Mouse (Mus musculus) thymus, postnatal 36 days (tissue): ENCODE measurements at regions not wholly inside any gene's neighbourhood (a gene's known extent, or its start where the extent isn't known, plus 50 kb on each side); places are given as distances from the start of the nearest gene placed in this dataset.
A peak's percentile ranks its signal among the peaks of the same experiment; 100 is the strongest.
"Not testable (repeated sequence)": the region's sequence is repeated elsewhere in the genome, so short reads cannot be mapped to it uniquely, and the experiment has no call there.

Source experiments
- DNase-seq, 2 experiments: peaks; one replicate each; pipeline ENCODE4 v3.0.0; 2022; ENCODE audit warnings: mixed read lengths in 2 of 2

- no peak for DNase-seq
These were observed 153.8 kb downstream of the Cd109 start for GRCm38 (mm10) chr9:78769168-78769567.

DNA sequence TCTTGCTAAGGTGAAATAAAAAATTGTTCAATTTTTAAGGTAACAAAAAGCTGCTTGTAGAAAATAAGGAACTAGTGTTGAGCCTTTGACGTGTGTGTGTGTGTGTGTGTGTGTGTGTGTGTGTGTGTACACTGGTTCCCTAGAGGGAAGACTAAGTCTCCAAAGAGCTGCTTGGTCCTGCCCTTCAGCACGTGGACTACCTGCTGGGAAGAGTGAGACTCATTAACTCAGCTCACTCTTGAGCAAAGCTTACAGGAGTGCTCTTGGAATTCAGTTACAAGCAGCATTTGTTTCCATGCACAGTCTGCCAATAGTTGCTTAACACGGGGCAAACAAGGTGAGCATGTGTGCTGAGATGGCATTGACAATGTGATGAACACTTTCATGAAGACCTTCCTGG lies 158.6 kb downstream of the Cd109 start:
- DNase-seq: no peak

DNA sequence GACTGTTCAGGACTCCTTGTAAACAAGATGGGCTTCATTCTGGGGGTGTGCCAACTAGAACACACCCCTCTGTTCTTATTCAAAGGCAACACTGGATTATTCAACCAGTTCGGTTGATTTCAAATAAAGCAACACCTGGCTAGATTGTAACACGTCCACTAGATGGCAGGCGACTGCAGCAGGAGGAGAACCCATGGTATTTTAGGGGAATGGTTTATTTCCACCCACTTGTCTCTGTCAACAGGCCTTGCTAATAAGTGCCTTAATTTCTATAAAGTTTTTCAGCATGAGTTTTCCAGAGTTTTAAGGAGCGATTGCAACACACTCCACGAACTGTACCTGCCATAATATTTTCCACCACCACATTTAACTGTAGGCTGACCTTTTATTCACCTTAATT lies 160.1 kb downstream of the Cd109 start:
- peak; percentile 2 to 3 for DNase-seq

DNA sequence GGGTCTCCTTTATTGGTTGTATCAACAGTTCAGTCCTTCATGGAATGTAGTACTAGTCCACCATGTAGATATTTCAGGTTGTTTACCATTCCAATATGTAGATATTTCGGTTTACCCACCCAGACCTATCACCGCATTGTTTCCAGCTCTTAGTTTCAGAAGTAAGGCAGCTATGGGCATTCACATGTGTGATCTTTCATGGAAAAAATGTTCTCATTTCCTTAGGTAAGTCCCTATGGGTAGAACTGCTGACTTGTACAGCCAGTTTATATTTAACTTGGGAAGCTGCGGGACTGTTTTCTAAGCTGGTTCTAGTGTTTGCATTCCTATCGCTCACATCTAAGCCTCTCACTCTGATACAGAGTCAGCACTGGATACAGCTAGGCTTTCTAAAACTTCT lies 165.2 kb downstream of the Cd109 start:
- DNase-seq: no peak

GRCm38 (mm10) chr9:78782297-78782696 lies 167.0 kb downstream of the Cd109 start:
- DNase-seq: no peak

DNA sequence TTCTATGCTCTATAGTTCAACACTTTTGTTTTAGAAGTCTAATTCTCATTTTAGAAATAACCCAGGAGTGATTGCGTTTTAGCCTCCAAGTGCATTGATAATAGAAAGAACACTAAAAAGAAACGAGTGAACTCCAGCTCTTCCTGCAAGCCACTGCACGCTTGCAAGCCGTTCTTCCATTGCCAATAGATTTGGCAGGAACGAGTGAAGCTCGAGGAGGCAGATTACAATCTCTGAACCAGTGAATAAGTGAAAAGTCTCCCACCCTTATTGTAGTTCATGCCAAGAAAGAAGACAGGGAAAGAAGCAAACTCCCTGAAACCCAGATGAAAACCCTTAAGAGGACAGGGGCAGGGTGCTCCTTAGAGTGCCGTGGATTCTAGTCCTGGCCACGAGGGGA lies 167.5 kb downstream of the Cd109 start:
- no peak for DNase-seq

DNA sequence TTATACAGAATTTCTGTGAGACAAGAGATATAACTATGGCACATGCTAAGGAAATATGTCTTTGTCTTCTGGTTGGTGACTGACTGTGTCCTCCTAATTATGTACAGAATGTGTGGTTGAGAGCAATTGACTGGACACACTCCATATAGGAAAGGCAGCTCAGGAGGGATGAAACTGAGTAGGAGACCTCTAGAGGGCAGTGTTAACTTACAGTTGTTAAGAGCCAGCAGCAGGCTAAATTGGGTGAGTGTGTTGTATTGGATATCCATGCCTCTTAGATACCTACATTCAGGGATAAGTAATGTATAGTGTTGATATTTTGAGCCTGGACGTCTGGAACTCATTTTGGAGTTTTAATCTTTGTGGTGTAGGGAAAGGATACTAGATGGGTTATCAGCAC lies 172.5 kb downstream of the Cd109 start:
- DNase-seq: no peak

- no peak for DNase-seq
These were observed 174.4 kb downstream of the Cd109 start for GRCm38 (mm10) chr9:78789703-78790102.

DNA sequence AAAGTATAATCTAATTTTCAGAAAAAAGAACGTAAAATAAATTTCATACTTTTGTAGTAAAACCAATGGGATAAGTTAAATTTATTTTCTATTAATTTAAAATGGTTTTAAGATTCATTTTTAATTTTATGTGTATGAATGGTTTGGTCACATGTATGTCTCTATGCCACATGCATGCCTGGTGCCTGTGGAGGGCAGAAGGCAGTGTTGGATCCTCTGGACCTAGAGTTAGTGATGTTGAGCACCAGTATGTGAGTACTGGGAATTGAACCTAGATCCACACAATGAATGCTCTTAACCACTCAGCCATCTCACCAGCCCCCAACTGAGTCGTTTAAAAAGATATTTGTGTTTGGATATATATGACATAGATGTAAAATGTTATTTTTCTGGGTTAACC lies 174.8 kb downstream of the Cd109 start:
- DNase-seq: no peak

GRCm38 (mm10) chr9:78795801-78796200 lies 180.5 kb downstream of the Cd109 start:
- no peak for DNase-seq

- DNase-seq: no peak
These were observed 201.9 kb downstream of the Cd109 start for GRCm38 (mm10) chr9:78817221-78817620.

DNA sequence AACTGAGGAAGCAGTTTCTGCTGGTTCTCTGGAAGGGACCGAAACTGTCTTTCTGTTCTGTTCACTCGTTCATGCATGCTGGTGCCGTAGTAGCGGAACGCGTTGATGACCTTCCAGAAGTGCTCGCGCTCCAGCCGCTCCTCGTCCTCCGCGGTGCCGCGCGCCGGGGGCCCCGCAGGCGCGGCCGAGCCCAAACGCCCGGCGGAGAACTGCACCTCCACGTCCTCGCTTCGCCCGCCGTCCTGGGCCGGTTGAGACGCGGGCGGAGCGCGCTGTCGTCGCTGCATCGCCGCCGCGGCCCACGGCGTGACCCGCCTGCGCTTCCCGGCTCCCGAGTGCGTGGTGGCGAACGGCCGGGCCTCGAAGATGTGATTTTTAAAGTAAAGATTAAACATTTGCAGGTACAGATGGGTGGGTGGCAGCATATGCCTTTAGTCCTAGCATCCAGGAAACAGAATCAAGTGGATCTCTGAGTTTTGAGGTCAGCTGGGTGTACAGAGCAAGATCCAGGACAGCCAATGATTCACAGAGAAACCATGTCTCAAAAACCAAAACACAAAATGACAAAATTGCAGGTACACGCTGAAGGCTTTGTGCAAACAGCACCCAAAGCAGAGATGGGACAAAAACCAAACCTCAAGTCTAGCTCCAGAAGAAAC lies 206.3 kb downstream of the Cd109 start:
- DNase-seq: peak in 1 of 2 experiments; percentile 5

DNA sequence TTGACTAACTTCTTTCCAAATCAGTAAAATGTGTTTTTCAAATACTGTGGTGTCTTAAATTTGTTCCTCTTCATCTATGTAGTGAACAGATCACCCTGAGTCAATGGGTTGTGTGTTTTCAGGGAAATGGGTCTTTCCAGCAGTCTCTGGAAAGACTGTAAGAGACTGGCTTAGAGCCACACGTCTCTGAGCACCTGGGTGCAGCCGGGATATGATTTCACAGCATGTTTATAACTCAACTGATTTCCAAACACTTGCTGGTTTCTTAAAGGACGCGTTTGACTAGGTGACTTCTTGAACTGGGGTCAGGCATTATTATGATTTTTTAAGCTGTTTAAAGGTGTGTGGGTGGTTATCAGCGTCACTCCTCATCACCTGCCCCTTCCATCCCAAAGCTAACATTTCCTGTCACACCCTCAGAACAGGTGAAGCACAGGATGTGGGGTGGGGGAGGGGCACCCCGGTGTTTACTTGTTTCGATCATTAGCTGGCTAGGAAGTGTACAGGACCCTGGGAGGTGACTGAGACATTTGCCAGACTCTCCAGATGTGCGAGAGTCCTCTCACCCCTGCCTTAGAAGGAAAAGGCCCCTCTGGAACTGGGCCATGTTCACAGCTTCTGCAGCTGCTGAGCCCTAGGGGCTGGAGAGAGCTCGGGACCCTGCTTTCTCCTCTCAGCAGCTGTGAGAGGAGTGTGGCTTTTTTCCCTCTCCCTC lies 229.8 kb downstream of the Cd109 start:
- DNase-seq: no peak

DNA sequence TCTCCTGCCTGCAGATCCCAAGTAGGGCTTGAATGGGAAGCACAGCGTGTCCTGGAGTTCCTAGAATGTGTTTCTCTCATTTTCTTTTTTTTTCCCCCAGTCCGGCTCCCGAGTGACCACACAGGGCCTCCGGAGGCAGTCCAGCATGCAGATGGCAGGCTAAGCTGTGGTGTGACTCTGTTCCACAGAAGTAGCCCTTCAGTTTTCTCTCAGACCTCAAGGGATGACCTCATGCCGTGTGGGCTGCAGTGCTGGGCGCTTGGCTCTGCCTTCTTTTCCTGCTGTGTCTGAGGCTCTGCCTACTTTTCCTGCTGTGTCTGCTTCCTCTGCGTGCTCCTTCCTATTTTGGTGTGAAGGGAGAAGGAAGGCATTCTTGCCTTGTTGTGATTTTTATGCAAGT lies 230.8 kb downstream of the Cd109 start:
- no peak for DNase-seq

DNA sequence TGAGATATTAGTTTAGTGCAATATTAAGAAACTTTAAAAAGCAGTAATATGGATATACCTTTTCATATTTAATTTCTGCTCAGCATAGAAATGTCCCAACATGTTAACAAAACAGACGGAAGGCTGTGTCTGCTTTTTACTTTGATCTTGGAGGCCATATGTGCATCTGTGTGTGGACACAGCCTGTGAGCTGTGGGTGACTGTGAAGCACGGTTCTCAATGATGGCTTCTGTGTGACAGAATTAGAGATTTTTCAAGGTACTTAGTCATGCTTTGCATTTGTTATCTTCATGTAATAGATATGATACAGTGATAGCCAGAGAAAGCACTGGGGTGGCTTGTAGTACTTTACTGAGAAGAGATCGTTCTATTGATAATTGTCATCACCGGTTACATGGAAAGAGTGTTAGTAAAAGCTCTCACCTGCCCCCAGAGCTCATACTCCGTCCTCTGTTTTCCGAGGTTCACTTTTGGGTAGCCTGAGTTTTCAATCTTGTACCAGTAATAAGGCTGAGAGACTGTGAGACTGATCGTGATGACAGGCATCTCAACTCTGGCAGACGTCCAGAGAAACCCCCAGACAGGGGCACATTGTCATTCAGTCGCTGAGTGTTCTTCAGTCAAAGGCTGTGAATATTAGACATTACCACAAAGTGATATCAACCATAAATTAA lies 232.7 kb downstream of the Cd109 start:
- no peak for DNase-seq

DNA sequence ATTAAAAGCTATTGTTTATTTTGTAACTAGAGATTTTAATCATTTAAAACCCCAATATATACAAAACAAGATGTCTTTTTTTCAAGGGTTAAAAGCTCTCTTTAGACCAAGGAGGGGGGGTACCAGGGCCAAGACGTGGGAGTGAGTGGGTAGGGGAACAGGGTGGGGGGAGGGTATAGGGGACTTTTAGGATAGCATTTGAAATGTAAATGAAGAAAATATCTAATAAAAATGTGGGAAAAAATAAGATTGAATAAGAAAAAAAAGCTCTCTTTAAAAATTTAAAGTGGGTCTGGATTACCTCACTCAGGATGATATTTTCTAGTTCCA lies 233.2 kb downstream of the Cd109 start:
- not testable (repeated sequence) for DNase-seq

GRCm38 (mm10) chr9:78856981-78857380 lies 241.6 kb downstream of the Cd109 start:
- DNase-seq: no peak

DNA sequence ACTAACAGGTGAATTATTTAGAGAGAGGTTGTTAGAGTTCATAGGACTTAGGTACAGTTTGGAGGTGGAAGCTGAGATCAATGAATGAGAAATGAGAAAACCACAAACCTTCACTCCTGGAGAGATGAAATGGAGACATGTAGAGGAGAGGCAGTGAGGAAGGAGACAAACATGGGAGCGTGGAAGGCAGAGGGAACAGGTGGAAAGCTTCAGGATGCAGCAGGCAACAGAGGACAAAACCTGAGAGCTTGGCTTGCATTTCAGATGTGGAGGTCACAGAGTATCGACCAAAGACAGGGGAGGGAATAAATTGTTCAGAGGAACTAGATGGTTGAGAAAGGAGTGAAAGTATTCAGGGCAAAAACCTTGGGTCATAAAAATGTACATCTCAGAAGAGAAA lies 244.6 kb downstream of the Cd109 start:
- DNase-seq: no peak

GRCm38 (mm10) chr9:78872561-78872960 lies 257.2 kb downstream of the Cd109 start:
- no peak for DNase-seq

GRCm38 (mm10) chr9:78879955-78880642 lies 264.8 kb downstream of the Cd109 start:
- no peak for DNase-seq

DNA sequence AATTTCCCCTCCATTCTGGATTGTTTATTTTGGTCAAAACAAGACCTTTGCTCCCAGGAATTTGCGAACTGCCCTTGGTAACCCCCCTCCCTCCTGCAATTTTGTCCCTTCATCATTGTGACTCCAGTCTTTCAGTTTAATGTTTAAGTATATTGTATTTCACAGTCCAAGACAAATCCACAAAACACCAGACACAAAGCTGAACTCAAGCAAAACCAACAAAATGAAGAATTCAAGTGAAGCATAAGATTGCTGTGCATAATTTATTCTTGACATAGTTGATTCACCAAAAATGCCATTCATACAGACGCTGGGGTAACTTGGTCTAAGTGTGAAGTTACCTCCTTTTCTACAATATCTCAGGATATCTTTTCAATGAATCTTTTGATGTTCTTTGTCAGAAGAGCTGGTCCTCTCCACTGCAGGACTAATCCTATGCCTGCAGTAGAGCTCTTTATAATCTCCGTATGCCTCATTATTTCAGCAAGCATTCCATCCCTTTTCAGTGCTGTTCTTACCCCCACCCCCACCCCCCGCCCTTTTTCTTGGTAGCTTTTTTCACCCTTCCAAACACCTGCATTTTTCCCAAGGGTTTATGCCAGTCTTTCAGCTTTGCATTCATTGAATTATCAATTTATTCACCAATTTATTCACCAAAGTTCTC lies 265.4 kb downstream of the Cd109 start:
- DNase-seq: no peak

DNA sequence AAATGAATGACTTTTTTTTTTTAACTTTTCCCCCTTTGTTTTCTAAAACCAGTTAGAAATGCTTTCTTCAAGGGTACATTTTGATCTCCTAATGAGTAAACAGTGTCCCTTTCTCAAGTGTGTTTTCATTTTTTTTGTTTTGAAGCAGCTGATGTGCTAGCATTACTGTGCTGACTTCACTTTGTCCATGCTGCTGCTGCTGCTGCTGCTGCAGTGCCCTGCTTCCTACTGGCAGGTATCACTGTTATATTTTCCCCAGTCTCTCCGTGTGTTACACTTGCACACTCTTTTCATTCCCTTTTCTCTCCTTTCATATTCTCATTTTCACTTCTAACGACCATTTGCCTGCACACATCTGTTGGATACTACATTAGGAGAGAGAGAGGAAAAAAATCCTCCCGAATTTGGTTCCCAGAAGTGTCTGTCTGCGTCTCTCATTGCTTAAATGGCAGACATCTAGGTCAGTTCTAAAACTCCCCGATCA lies 266.0 kb downstream of the Cd109 start:
- no peak for DNase-seq

DNA sequence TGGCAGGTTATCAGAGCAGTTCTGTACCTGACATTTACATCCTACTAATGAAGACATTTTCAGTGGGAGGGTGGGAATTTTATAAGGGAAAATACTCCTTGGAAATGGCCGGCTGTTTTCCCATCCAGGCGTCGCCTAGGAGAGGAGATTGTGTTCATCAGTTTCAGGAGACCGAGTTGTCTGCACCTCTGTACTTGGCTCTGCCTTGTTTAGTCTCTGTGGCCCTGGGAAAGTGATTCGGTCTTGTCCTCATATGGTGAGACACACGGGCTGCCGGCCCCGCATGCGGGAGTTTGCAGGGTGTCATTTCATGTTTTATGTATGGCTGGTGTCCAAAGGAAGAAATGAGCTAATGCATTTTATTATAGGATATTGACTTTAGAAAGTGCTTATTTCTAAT lies 287.9 kb downstream of the Cd109 start:
- no peak for DNase-seq
